Mouse (Mus musculus): Measurements from ENCODE around the gene Pcbp4. TPM values are rescaled to one million over a fixed set of nuclear protein-coding genes. Genes with fewer than 3 reads are reported as not detected.
A peak's percentile ranks its signal among the peaks of the same experiment; 100 is the strongest.

The Pcbp4 gene
- polyA plus RNA-seq, 1 experiment: 0.90 TPM

DNA sequence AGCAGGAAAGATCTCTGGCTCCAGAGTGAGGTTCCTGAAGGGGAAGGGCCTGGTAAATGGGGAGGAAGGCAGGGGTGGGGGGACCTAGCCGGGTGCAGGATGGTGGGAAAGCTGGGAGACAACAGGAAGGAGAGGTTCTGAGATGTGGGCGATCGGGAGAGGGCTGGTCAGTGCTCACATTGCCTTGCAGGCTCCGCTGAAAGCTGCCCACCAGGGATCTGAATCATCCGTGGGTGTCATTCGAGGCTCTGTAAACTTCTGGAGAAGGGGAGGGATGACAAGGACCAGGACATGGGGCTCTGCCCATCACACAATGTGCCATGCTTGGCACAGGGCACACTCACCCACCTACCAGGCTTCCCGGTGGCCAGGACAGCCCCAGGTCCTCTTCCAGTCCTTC, 19.7 kb upstream of the Pcbp4 start:
- Histone ChIP-seq H3K4me1 (ENCODE audit: control insufficient read depth) (peaks cover 44% of the 10 kb centered on the region), H3K36me3 (ENCODE audit: control insufficient read depth) (peaks cover 50% of the 10 kb centered on the region), H3K27me3 (ENCODE audit: control insufficient read depth) (no peaks in the 10 kb centered on the region), H3K9me3 (ENCODE audit: control insufficient read depth, low read length) (no peaks in the 10 kb centered on the region), H3K4me3 (replicated peaks) (no peak overlapping the region)
- TF ChIP-seq TAL1 (IDR thresholded peaks at IDR 0.05; ENCODE audit: low read length) (no peak), GATA1 (IDR thresholded peaks at IDR 0.05; ENCODE audit: low read length) (no peak)

DNA sequence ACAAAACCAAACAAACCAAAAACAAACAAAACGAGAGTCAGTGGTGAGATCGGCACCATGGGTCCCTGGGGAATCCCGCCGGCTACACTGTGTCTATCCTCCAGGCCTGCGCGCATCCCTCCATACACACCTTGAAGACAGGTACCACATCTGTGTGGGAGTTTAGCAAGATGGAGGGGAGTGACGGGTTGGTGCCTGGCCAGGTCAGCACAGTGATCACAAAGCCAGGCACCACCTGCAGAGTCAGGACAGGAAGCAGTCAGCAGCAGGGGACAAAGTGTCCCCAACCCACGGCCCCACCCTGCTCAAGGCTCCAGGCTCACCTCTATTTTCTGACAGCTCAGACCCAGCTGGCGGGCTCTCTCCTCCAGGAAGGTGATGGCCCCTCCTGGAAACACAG, 16.5 kb upstream of the Pcbp4 start:
- Histone ChIP-seq H3K4me1 (ENCODE audit: control insufficient read depth) (peaks cover 36% of the 10 kb centered on the region), H3K36me3 (ENCODE audit: control insufficient read depth) (peaks cover 40% of the 10 kb centered on the region), H3K4me3 (replicated peaks) (no peak overlapping the region), H3K9me3 (ENCODE audit: control insufficient read depth, low read length) (no peaks in the 10 kb centered on the region), H3K27me3 (ENCODE audit: control insufficient read depth) (no peaks in the 10 kb centered on the region)
- TF ChIP-seq GATA1 (IDR thresholded peaks at IDR 0.05; ENCODE audit: low read length) (no peak), TAL1 (IDR thresholded peaks at IDR 0.05; ENCODE audit: low read length) (no peak)

DNA sequence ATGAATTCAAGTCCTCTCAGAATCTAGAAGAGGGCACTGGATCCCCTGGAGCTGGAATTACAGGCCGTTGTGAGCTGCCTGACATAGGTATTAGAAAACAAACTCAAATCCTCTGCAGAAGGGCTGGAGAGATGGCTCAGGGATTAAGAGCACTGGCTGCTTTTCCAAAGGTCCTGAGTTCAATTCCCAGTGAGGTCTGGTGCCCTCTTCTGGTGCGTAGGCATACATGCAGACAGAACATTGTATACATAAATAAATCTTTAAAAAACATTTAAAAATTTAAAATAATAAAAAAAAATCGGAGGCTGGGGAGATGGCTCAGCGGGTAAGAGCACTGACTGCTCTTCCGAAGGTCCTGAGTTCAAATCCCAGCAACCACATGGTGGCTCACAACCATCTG, 10.4 kb upstream of the Pcbp4 start:
- Histone ChIP-seq H3K9me3 (ENCODE audit: control insufficient read depth, low read length) (no peaks in the 10 kb centered on the region), H3K27me3 (ENCODE audit: control insufficient read depth) (no peaks in the 10 kb centered on the region), H3K36me3 (ENCODE audit: control insufficient read depth) (no peaks in the 10 kb centered on the region), H3K4me3 (replicated peaks) (no peak overlapping the region), H3K4me1 (ENCODE audit: control insufficient read depth) (peaks cover 30% of the 10 kb centered on the region)
- TF ChIP-seq GATA1 (IDR thresholded peaks at IDR 0.05; ENCODE audit: low read length): no peak
- TF ChIP-seq TAL1 (IDR thresholded peaks at IDR 0.05; ENCODE audit: low read length): no peak

DNA sequence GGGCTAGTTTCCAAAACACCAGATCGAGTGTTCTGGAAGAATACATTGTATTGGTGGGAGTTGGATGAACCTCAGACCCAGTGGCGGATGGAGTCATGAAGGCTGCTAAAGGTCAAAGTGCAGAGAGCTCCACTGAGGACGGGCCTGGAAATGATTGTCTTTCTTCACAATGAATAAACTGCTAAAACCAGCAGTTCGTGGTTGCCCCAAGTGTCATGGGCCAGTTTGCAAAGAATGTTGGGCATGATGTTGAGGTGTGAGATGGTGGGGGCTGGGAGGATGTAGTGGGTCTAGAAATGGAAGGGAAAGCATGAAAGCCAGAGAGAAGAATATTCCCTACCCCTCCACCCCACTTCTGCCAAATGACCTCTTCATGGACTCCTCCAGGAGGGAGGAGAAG, 8.3 kb upstream of the Pcbp4 start:
- Histone ChIP-seq H3K27me3 (ENCODE audit: control insufficient read depth) (peaks cover 5% of the 10 kb centered on the region), H3K9me3 (ENCODE audit: control insufficient read depth, low read length) (no peaks in the 10 kb centered on the region), H3K36me3 (ENCODE audit: control insufficient read depth) (no peaks in the 10 kb centered on the region), H3K4me3 (replicated peaks) (no peak overlapping the region), H3K4me1 (ENCODE audit: control insufficient read depth) (peaks cover 28% of the 10 kb centered on the region)
- no peak for TF ChIP-seq TAL1 (IDR thresholded peaks at IDR 0.05; ENCODE audit: low read length)
- TF ChIP-seq GATA1 (IDR thresholded peaks at IDR 0.05; ENCODE audit: low read length): no peak

DNA sequence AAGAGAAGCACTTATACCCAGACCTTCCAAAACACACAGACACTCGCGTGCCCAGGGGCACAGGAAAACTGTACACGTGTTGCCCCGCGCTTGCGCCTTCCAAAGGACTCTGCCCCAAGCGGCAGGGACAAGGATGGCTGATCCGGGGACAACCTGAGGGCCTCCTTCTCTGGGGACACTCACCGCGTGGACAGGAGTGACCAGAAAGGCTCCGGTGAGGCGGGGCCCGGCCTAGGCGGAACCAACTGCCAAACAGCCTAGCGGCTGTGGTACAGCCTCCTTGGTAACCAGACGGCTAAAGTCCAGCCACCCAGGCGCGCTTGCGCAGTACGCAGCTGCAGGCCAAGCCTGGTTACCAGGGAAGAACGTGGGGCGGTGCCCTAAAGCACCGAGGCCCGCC, 5.7 kb upstream of the Pcbp4 start, which contains the start of the genes Abhd14b and Abhd14a:
Abhd14b (plus strand) TSS at position 112 of the 400 bp plus-strand sequence.
Abhd14a (minus strand) TSS at position 331 of the 400 bp plus-strand sequence.
- H3K36me3 ChIP-seq (ENCODE audit: control insufficient read depth): no peaks in the 10 kb centered on the region
- H3K9me3 ChIP-seq (ENCODE audit: control insufficient read depth, low read length): no peaks in the 10 kb centered on the region
- peaks cover 28% of the 10 kb centered on the region for H3K4me1 ChIP-seq (ENCODE audit: control insufficient read depth)
- H3K27me3 ChIP-seq (ENCODE audit: control insufficient read depth): peaks cover 21% of the 10 kb centered on the region
- peak within 1 kb of the TSS; percentile 63 for H3K4me3 ChIP-seq (replicated peaks)
- no peak for TF ChIP-seq GATA1 (IDR thresholded peaks at IDR 0.05; ENCODE audit: low read length)
- TF ChIP-seq TAL1 (IDR thresholded peaks at IDR 0.05; ENCODE audit: low read length): no peak

DNA sequence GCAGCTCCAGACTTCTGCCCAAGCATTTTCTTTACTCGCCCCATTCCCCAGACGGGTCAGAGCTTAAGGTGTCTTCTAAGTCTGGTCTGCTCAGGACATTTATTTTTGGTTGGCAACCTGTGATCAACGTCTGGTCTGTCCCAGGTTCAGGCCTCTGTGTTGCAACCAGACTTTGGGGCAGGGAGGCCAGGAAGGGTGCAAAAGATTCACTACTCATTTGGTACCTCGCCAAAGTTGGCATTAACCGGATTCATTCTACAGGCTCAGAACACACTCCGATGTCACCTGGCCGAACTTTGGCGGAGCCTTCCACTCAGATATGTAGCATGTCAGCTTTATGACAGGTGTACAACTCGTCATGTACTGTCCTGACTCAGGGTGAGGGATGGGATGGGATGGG, 5.1 kb upstream of the Pcbp4 start:
- no peak for TF ChIP-seq GATA1 (IDR thresholded peaks at IDR 0.05; ENCODE audit: low read length)
- TF ChIP-seq TAL1 (IDR thresholded peaks at IDR 0.05; ENCODE audit: low read length): no peak
- Histone ChIP-seq H3K9me3 (ENCODE audit: control insufficient read depth, low read length) (no peaks in the 10 kb centered on the region), H3K4me3 (replicated peaks) (peak overlapping the region; percentile 63), H3K27me3 (ENCODE audit: control insufficient read depth) (peaks cover 27% of the 10 kb centered on the region), H3K36me3 (ENCODE audit: control insufficient read depth) (no peaks in the 10 kb centered on the region), H3K4me1 (ENCODE audit: control insufficient read depth) (peaks cover 32% of the 10 kb centered on the region)

DNA sequence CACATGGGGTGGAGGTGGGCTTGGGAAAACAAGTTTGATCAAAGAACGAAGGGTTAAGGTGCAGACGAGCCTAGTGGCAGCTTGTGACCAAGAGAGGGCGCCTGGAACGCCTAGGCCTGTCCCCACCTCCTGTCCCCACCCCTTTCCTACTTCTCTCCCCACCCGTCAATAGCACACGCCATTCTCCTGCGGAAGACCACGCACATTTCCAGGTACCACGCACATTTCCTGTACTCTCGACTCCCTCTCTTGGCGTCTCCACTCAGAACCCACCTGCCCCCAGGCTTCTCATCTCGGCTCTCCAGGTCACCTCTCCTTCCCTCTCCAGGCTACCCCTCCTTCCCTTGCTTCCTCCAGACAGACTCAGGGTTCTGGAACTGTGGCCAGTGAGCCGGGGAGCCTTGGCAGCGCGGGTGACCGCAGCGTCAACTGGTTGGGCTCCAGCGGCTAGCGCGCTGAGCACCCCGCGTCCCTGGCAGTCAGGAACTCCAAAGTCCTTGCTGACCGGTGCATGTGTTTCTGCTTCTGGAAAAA, 4.5 kb upstream of the Pcbp4 start:
- TF ChIP-seq TAL1 (IDR thresholded peaks at IDR 0.05; ENCODE audit: low read length) (no peak), GATA1 (IDR thresholded peaks at IDR 0.05; ENCODE audit: low read length) (no peak)
- Histone ChIP-seq H3K4me1 (ENCODE audit: control insufficient read depth) (peaks cover 38% of the 10 kb centered on the region), H3K36me3 (ENCODE audit: control insufficient read depth) (no peaks in the 10 kb centered on the region), H3K27me3 (ENCODE audit: control insufficient read depth) (peaks cover 32% of the 10 kb centered on the region), H3K4me3 (replicated peaks) (peak overlapping the region; percentile 52), H3K9me3 (ENCODE audit: control insufficient read depth, low read length) (no peaks in the 10 kb centered on the region)

DNA sequence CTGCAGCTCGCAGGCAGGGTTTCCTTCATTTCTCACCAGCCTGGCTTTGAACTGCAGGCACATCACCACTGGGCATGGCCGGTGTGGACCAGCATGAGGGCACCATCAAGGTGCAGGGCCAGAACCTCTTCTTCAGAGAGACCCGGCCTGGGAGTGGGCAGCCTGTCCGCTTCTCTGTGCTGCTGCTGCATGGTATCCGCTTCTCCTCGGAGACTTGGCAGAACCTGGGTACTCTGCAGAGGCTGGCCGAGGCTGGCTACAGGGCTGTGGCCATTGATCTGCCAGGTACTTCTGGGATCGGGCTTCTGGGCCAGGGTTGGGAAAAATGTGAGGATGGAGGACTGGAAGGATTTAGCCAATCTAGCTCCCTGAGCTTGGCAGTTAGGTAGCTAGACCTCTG, 3.1 kb upstream of the Pcbp4 start:
- H3K4me1 ChIP-seq (ENCODE audit: control insufficient read depth): peaks cover 49% of the 10 kb centered on the region
- H3K27me3 ChIP-seq (ENCODE audit: control insufficient read depth): peaks cover 45% of the 10 kb centered on the region
- no peak for TF ChIP-seq TAL1 (IDR thresholded peaks at IDR 0.05; ENCODE audit: low read length)
- TF ChIP-seq GATA1 (IDR thresholded peaks at IDR 0.05; ENCODE audit: low read length): no peak
- no peaks in the 10 kb centered on the region for H3K9me3 ChIP-seq (ENCODE audit: control insufficient read depth, low read length)
- H3K4me3 ChIP-seq (replicated peaks): no peak overlapping the region
- H3K36me3 ChIP-seq (ENCODE audit: control insufficient read depth): no peaks in the 10 kb centered on the region

DNA sequence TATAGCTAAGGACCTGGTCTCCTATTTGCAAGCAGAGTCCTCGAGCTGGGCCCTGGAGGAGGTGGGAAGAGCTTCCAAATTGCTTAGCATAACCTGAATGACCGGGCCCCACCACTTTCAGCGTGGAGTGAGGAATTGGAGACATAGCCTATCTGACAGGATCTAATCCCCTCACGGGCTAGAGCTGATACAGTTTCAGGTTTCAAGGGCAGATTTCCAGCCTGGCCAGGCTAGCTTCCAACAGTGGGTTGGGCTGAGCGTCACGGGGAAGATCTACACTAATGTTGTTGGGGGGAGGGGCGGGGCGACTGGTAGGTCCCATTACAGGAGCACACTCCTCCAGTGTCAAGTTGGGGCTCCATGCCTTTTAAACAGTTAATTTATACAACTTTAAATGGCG, 2.4 kb upstream of the Pcbp4 start:
- H3K27me3 ChIP-seq (ENCODE audit: control insufficient read depth): peaks cover 51% of the 10 kb centered on the region
- TF ChIP-seq GATA1 (IDR thresholded peaks at IDR 0.05; ENCODE audit: low read length) (no peak), TAL1 (IDR thresholded peaks at IDR 0.05; ENCODE audit: low read length) (no peak)

DNA sequence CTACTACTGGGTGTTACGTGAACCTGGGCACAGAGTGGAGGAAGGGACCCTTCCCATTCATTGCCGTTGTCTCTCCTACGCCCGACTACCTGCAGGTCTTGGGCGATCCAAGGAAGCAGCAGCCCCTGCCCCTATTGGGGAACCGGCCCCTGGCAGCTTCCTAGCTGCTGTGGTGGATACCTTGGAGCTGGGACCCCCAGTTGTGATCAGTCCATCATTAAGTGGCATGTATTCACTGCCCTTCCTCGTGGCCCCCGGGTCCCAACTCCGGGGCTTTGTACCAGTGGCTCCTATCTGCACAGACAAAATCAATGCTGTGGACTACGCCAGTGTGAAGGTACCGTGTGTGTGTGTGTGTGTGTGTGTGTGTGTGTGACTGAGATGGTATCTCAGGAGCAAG, 1.8 kb upstream of the Pcbp4 start:
- TF ChIP-seq GATA1 (IDR thresholded peaks at IDR 0.05; ENCODE audit: low read length): no peak
- TF ChIP-seq TAL1 (IDR thresholded peaks at IDR 0.05; ENCODE audit: low read length): no peak
- Histone ChIP-seq H3K4me1 (ENCODE audit: control insufficient read depth) (peaks cover 46% of the 10 kb centered on the region), H3K36me3 (ENCODE audit: control insufficient read depth) (no peaks in the 10 kb centered on the region), H3K9me3 (ENCODE audit: control insufficient read depth, low read length) (no peaks in the 10 kb centered on the region), H3K27me3 (ENCODE audit: control insufficient read depth) (peaks cover 51% of the 10 kb centered on the region), H3K4me3 (replicated peaks) (no peak overlapping the region)

More for the DNA sequence above, 2.4 kb upstream of the Pcbp4 start:
- H3K9me3 ChIP-seq (ENCODE audit: control insufficient read depth, low read length): no peaks in the 10 kb centered on the region
- no peak overlapping the region for H3K4me3 ChIP-seq (replicated peaks)
- peaks cover 47% of the 10 kb centered on the region for H3K4me1 ChIP-seq (ENCODE audit: control insufficient read depth)
- no peaks in the 10 kb centered on the region for H3K36me3 ChIP-seq (ENCODE audit: control insufficient read depth)

All from erythroblast, embryonic 14.5 days (primary cell).